Mouse (Mus musculus) adrenal gland, adult 18-20 months (tissue): ENCODE results near the gene Cdk5. TPM values are rescaled to one million over a fixed set of nuclear protein-coding genes. Genes with fewer than 3 reads are reported as not detected.
A peak's percentile ranks its signal among the peaks of the same experiment; 100 is the strongest.

Experiments
- DNase-seq, 2 experiments: peaks; one replicate each; pipeline ENCODE4 v3.0.0; 2021 to 2022; ENCODE audit warnings: low spot score in 2 of 2
- long read RNA-seq, 2 experiments: library from polyadenylated mRNA; stranded (forward); transcript quantifications; one replicate each; pipeline ENCODE4 v2.0.0; 2021
- total RNA-seq, 2 experiments: library from RNA; stranded (reverse); gene quantifications; 1 replicate in 1 of 2; 2 replicates in 1 of 2; pipeline ENCODE4 v1.2.3; 2021

Gene Cdk5
- total RNA-seq: 10 to 100 TPM; 42.4 to 47.5 TPM
- long read RNA-seq, experiment 1, transcript Cdk5-201 (12 exons, 2,059 nt): major isoform, 13 of 18 reads
- long read RNA-seq, experiment 1, partial matches to known transcripts: 1 of 18 reads
- long read RNA-seq, experiment 1, other reads (novel, unspliced or antisense): 4 of 18 reads
- long read RNA-seq, experiment 2, transcript Cdk5-201 (12 exons, 2,059 nt): major isoform, 38 of 46 reads
- long read RNA-seq, experiment 2, partial matches to known transcripts: 5 of 46 reads
- long read RNA-seq, experiment 2, other reads (novel, unspliced or antisense): 3 of 46 reads

- DNase-seq: peak; percentile 91
Observed at GRCm38 (mm10) chr5:24423129-24424003, at the start of gene Cdk5, which contains the start of gene Slc4a2. TSS of gene Cdk5 (minus strand) at chr5:24423530. TSS of gene Slc4a2 (plus strand) at chr5:24423837.

- peak; percentile 76 to 81 for DNase-seq
Observed at GRCm38 (mm10) chr5:24470600-24470999, 47.3 kb upstream of the Cdk5 start.

- DNase-seq: no peak
Observed at GRCm38 (mm10) chr5:24466762-24467161, 43.4 kb upstream of the Cdk5 start.

GRCm38 (mm10) chr5:24455613-24456012 is 32.3 kb upstream of the Cdk5 start:
- DNase-seq: no peak

GRCm38 (mm10) chr5:24455076-24455475 is 31.7 kb upstream of the Cdk5 start:
- peak in 1 of 2 experiments; percentile 33 for DNase-seq

GRCm38 (mm10) chr5:24453985-24454303 is 30.6 kb upstream of the Cdk5 start:
- no peak for DNase-seq

GRCm38 (mm10) chr5:24453283-24453984 is 30.1 kb upstream of the Cdk5 start:
- no peak for DNase-seq

GRCm38 (mm10) chr5:24452691-24453233 is 29.4 kb upstream of the Cdk5 start:
- DNase-seq: peak; percentile 36 to 53

- peak; percentile 43 to 48 for DNase-seq
Observed at GRCm38 (mm10) chr5:24452030-24452690, 28.8 kb upstream of the Cdk5 start, which contains the start of gene Agap3. TSS of gene Agap3 (plus strand) at chr5:24452177.

GRCm38 (mm10) chr5:24451264-24452029 is 28.1 kb upstream of the Cdk5 start:
- peak; percentile 85 to 89 for DNase-seq

- peak; percentile 78 for DNase-seq
Observed at GRCm38 (mm10) chr5:24447624-24448298, 24.4 kb upstream of the Cdk5 start, which contains the start of gene Tmub1. TSS of gene Tmub1 (minus strand) at chr5:24447854.

- DNase-seq: no peak
Observed at GRCm38 (mm10) chr5:24446630-24447029, 23.3 kb upstream of the Cdk5 start.

- DNase-seq: no peak
Observed at GRCm38 (mm10) chr5:24445428-24446080, 22.2 kb upstream of the Cdk5 start.

- peak; percentile 89 to 94 for DNase-seq
Observed at GRCm38 (mm10) chr5:24444746-24445427, 21.6 kb upstream of the Cdk5 start, which contains the start of gene Fastk. TSS of gene Fastk (minus strand) at chr5:24445287.

GRCm38 (mm10) chr5:24443927-24444326 is 20.6 kb upstream of the Cdk5 start:
- DNase-seq: no peak

GRCm38 (mm10) chr5:24443204-24443603 is 19.9 kb upstream of the Cdk5 start:
- DNase-seq: no peak

GRCm38 (mm10) chr5:24442029-24442428 is 18.7 kb upstream of the Cdk5 start:
- DNase-seq: no peak

GRCm38 (mm10) chr5:24441187-24441586 is 17.9 kb upstream of the Cdk5 start:
- no peak for DNase-seq
